Mouse (Mus musculus) brain, embryonic 14.5 days (tissue): ENCODE results near the gene Orai1.

Experiments
- CTCF ChIP-seq: fragments of 200-500 bp; IDR thresholded peaks from 2 replicates; pipeline ENCODE4 v1.5.1; 2012; ENCODE audit warnings: inconsistent platforms, mild to moderate bottlenecking, moderate library complexity, borderline replicate concordance; ENCODE audit not compliant: insufficient read depth, insufficient read length; ENCODE audit errors: extremely low read depth
- POLR2A ChIP-seq: fragments of 200-500 bp; IDR thresholded peaks from 2 replicates; pipeline ENCODE4 v1.6.1; 2012; ENCODE audit warnings: mild to moderate bottlenecking, inconsistent platforms, borderline replicate concordance; ENCODE audit not compliant: poor library complexity, insufficient read depth, insufficient read length, severe bottlenecking; ENCODE audit errors: extremely low read depth

GRCm38 (mm10) chr5:123038115-123038514, 23.2 kb downstream of the Orai1 start:
- TF ChIP-seq CTCF (no peak), POLR2A (no peak)
